Mouse (Mus musculus): Measurements from ENCODE around the gene Ccdc194. TPM values are rescaled to one million over a fixed set of nuclear protein-coding genes. Genes with fewer than 3 reads are reported as not detected.

The Ccdc194 gene
- total RNA-seq, 2 experiments from 2014 or later, result not detected

DNA sequence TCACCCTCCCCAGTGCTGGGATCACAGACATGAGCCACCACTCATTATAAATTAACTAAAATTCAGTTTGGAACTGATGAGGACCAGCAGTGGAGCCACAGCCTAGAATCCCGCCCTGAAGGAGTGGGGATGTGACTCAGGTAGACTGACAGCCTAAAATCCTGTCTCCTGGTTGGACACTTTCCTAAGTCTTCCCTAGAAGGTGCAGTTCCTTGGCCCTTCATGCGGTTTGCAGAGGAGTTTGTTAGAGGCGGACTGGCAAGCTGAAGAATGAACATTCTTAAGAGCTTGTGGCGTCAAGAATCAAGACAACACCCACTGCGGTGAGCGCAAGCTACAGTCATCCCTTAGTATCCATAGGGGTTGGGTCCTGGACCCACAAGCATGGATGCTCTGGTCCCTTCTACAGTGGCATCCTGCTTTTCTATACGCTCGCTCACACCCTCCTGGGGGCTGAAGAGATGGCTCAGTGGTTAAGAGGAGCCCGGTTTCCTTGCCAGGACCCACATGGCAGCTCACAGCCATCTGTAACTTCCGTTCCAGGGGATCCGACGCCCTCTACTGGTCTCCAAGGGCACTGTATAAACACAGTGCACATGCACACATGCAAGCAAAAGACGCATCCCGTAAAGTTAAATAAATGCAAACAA lies 48.2 kb downstream of the Ccdc194 start:
- TF ChIP-seq CTCF (IDR thresholded peaks at IDR 0.05), result peak; percentile 42
- Histone ChIP-seq H3K27ac (peak overlapping the region; percentile 92), H3K4me3 (peak overlapping the region; percentile 82)
- DNase-seq, result no peak
- intact Hi-C loops (cut with DNase I), result no loop called here

GRCm38 (mm10) chr8:71476099-71476940 lies 49.2 kb downstream of the Ccdc194 start:
- peak overlapping the region; percentile 92 for H3K27ac ChIP-seq
- peak; percentile 91 for DNase-seq
- intact Hi-C loops (cut with DNase I), result no loop called here
- peak overlapping the region; percentile 82 for H3K4me3 ChIP-seq
- TF ChIP-seq CTCF (IDR thresholded peaks at IDR 0.05), result peak; percentile 32

DNA sequence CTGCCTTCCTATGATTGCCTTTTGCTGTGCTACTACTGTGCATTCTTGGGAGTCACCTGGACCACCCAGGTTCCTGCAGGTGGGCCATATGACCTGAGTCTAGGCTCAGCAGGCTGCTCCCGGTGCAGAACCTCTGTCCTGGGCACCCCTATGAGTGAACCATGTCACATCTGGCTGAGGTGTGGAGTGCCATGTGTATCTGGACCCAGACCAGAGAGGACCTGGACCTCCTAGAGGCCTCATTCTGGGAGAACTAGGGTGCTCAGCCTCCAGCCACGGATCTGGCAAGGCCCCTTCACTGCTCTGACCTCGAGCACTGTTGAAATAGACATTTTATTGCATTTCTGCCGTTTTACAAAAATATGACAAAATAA lies 49.8 kb downstream of the Ccdc194 start:
- TF ChIP-seq CTCF (IDR thresholded peaks at IDR 0.05), result no peak
- intact Hi-C loops (cut with DNase I), result no loop called here
- Histone ChIP-seq H3K4me3 (peak overlapping the region; percentile 82), H3K27ac (peak overlapping the region; percentile 92)
- no peak for DNase-seq

DNA sequence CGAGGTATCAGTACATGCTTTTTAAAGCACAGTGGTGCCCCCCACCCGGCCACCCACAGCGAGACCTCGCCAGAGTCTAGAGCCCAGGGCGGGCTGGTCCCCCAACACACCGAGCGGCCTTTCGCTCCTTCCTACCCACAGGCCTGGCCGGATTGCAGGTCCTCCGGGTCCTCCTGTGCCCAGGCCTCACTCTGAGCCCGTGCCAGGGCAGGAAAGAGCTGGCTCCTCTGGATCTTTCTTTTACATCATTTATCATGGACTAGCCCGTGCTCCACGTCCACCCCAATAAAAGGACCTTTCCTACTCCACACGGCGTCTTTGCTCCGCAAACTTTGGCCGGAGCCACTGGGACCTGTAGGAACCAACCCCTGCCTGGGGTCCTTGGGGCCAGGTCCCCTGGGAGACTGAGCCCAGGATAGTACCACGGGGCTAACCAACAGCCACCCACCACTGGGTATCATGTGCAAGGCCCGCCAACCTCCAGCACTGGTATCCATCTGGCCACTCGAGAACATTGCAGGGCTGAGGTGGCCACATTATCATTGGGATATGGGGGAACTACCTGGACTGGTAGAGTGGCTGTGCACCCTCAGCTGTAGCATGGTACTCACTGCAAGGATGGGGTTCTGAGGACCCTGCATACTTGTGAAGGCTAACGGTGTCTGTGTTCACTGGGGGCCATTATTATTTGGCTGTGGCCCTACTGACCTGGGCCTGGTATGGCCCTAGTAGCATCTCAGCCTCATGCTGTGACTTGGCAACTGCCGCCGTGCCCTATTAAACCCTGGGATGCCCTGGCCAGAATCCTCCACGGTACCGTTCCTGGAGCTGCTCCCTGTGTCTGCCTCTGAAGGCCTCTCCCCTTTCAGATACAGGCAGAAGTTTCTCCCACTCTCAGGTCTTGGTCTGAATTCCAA lies 50.5 kb downstream of the Ccdc194 start:
- TF ChIP-seq CTCF (IDR thresholded peaks at IDR 0.05), result no peak
- peak overlapping the region; percentile 92 for H3K27ac ChIP-seq
- intact Hi-C loops (cut with DNase I), result no loop called here
- no peak overlapping the region for H3K4me3 ChIP-seq
- DNase-seq, result no peak

DNA sequence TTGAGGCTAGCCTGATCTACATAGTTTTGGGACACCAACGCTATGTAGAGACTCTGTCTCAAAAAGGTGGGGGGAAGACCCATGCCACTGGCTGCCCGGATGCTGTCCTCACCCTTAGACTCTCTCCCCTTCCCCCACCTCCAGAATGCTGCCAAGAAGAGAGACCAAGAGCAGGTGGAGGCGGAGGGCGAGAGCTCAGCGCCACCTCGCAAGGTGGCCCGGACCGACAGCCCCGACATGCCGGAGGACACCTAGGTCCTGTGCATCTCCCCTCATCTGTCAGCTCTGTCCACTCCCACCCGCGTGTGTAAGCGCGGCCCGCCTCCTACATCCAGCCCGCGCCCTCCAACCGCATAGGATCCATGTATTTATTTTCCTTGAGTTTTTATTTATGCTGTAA lies 51.2 kb downstream of the Ccdc194 start:
- no peak overlapping the region for H3K27ac ChIP-seq
- no peak for DNase-seq
- no peak for TF ChIP-seq CTCF (IDR thresholded peaks at IDR 0.05)
- H3K4me3 ChIP-seq, result no peak overlapping the region
- intact Hi-C loops (cut with DNase I), result no loop called here

- intact Hi-C loops (cut with DNase I), result no loop called here
- Histone ChIP-seq H3K27ac (no peak overlapping the region), H3K4me3 (no peak overlapping the region)
- TF ChIP-seq CTCF (IDR thresholded peaks at IDR 0.05), result peak; percentile 45
- no peak for DNase-seq
These were observed 52.7 kb downstream of the Ccdc194 start for GRCm38 (mm10) chr8:71472601-71473386.

DNA sequence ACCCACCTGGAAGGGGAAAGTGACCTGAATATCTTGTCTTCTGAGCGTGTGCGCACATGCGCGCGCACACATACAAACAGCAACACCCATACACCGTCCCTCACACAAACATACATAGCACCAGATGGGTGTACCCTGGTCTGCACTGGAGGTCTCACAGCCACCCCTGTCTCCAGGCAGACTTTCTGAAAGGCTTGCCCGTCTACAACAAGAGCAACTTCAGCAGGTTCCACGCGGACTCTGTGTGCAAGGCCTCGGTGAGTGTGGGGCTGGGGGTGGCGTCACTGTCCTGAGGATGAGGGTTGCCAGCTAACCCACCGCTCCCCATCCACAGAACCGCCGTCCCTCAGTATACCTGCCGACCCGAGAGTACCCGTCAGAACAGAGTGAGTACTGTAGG lies 53.6 kb downstream of the Ccdc194 start:
- DNase-seq, result no peak
- intact Hi-C loops (cut with DNase I), result no loop called here
- no peak overlapping the region for H3K4me3 ChIP-seq
- TF ChIP-seq CTCF (IDR thresholded peaks at IDR 0.05), result no peak
- no peak overlapping the region for H3K27ac ChIP-seq

- no peak for TF ChIP-seq CTCF (IDR thresholded peaks at IDR 0.05)
- DNase-seq, result no peak
- H3K27ac ChIP-seq, result no peak overlapping the region
- peak overlapping the region; percentile 96; the same call in 1 of the 2 replicates for H3K4me3 ChIP-seq
- intact Hi-C loops (cut with DNase I), result no loop called here
These were observed 54.6 kb downstream of the Ccdc194 start for GRCm38 (mm10) chr8:71470913-71471255.

- no peak for DNase-seq
- intact Hi-C loops (cut with DNase I), result no loop called here
- Histone ChIP-seq H3K27ac (peak overlapping the region; percentile 98), H3K4me3 (peak overlapping the region; percentile 96)
- TF ChIP-seq CTCF (IDR thresholded peaks at IDR 0.05), result no peak
These were observed 55.2 kb downstream of the Ccdc194 start for GRCm38 (mm10) chr8:71470146-71470912.

Other genes with a start within 250 kb of the Ccdc194 start
- gene Use1, start 158.9 kb downstream of the Ccdc194 start, total RNA-seq (2021), result 100 to 1,000 TPM in 1 of 2 experiments, 10 to 100 TPM in 1; 79.7 to 104 TPM
- 1 to 10 TPM; 6.0 to 8.4 TPM for gene Ocel1, start 154.4 kb downstream of the Ccdc194 start, total RNA-seq (2021)
- 10 to 100 TPM; 19.6 to 21.9 TPM for gene Nr2f6, start 143.8 kb downstream of the Ccdc194 start, total RNA-seq (2021)
- 1 to 10 TPM; 6.4 to 9.3 TPM for gene Ushbp1, start 129.9 kb downstream of the Ccdc194 start, total RNA-seq (2021)
- 10 to 100 TPM; 60.8 to 69.6 TPM for gene Babam1, start 128.8 kb downstream of the Ccdc194 start, total RNA-seq (2021)
- gene Ankle1, start 119.7 kb downstream of the Ccdc194 start, total RNA-seq (2021), result not detected
- 10 to 100 TPM; 22.5 to 24.9 TPM for gene Abhd8, start 62.1 kb downstream of the Ccdc194 start, total RNA-seq (2021)
- gene Mrpl34, start 60.8 kb downstream of the Ccdc194 start, total RNA-seq (2021), result 10 to 100 TPM; 59.1 to 84.3 TPM
- 10 to 100 TPM; 26.8 to 31.1 TPM for gene Dda1, start 56.5 kb downstream of the Ccdc194 start, total RNA-seq (2021)
- gene Ano8, start 39.7 kb downstream of the Ccdc194 start, total RNA-seq (2021), result 10 to 100 TPM; 16.0 to 17.0 TPM
- 10 to 100 TPM; 10.1 to 10.7 TPM for gene Gtpbp3, start 37.6 kb downstream of the Ccdc194 start, total RNA-seq (2021)
- gene Plvap, start 14.0 kb downstream of the Ccdc194 start, total RNA-seq (2021), result 10 to 100 TPM in 1 of 2 experiments, 1 to 10 TPM in 1; 9.3 to 11.6 TPM
- 1 to 10 TPM; 4.3 to 8.3 TPM for gene Bst2, start 11.7 kb upstream of the Ccdc194 start, total RNA-seq (2021)
- gene Mvb12a, start 17.2 kb upstream of the Ccdc194 start, total RNA-seq (2021), result 10 to 100 TPM; 21.5 to 27.7 TPM
- not detected for gene Tmem221, start 33.2 kb upstream of the Ccdc194 start, total RNA-seq (2021)
- gene Nxnl1, start 40.9 kb upstream of the Ccdc194 start, total RNA-seq (2021), result not detected
- 100 to 1,000 TPM in 1 of 2 experiments, 10 to 100 TPM in 1; 57.2 to 116 TPM for gene Slc27a1, start 43.2 kb upstream of the Ccdc194 start, total RNA-seq (2021)
- gene Pgls, start 66.5 kb upstream of the Ccdc194 start, total RNA-seq (2021), result 10 to 100 TPM; 19.3 to 28.6 TPM
- 1 to 10 TPM in 1 of 2 experiments, under 1 TPM in 1; 0.79 to 1.4 TPM for gene Fam129c, start 71.9 kb upstream of the Ccdc194 start, total RNA-seq (2021)
- gene Colgalt1, start 85.3 kb upstream of the Ccdc194 start, total RNA-seq (2021), result 10 to 100 TPM; 39.6 to 44.3 TPM
- gene Unc13a, start 146.0 kb upstream of the Ccdc194 start, total RNA-seq (2021), result not detected
- gene Jak3, start 150.6 kb upstream of the Ccdc194 start, total RNA-seq (2021), result 1 to 10 TPM; 2.1 to 2.5 TPM
- 1 to 10 TPM in 1 of 2 experiments, not detected in 1; 1.4 TPM for gene Insl3, start 163.5 kb upstream of the Ccdc194 start, total RNA-seq (2021)
- 1 to 10 TPM; 2.1 to 2.9 TPM for gene B3gnt3, start 176.1 kb upstream of the Ccdc194 start, total RNA-seq (2021)
- not detected for gene Fcho1, start 200.0 kb upstream of the Ccdc194 start, total RNA-seq (2021)